Mouse (Mus musculus) left cerebral cortex, adult 9 months (tissue): ENCODE results near the gene Enpp1.

Experiments used
- DNase-seq, 2 experiments: peaks; one replicate each; pipeline ENCODE4 v3.0.0; 2022; ENCODE audit warnings: low spot score in 2 of 2

Gene Enpp1

GRCm38 (mm10) chr10:24710361-24710760, 1.6 kb downstream of the Enpp1 start:
- no peak for DNase-seq

DNA sequence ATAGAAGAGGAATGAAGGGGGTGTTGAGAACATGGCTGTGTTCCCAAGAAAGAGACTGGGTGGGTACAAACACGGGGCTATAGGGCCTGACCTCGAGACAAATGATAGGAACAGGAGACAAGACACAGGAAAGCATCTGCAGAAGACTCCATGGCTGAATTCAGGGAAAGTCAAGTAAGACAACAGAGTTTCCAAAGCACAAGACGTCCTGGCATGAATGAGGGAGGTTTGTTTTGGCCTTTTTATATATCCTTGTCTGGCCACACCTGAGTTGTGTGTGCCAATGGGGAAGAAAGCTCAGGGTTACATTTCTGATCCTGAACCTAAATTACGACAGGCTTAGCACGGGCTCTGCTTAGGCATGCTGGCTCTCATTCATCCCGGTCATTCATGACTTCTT, 4.2 kb downstream of the Enpp1 start:
- DNase-seq = no peak

DNA sequence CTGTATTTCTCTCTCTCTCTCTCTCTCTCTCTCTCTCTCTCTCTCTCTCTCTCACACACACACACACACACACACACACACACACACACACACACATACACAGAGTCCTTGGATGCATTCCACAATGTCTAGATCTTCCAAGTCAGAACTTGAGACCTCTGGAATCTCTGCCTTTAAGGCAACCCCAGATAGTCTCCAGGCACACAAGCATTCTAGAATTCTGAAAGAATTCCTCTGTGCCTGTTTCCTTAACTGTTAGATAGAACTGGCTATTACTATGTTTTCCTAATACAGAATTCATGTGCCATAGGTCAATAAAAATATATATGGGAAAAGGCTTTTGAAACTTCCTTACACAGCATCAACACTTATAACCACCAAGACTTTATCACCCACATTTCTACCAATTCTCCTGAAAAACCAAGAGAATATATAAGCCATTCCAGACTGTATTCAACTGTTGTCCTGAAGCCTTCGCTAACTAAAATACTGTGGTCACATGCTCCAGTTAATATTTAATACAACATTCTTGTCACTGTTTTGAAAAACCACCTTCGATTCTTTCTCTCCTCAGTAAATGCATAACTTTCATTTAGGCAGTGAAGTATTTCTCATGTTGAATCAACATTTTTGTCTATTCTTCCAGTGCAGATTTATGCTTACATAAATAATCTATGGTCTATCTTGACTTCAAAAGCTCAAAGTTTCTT, 5.4 kb downstream of the Enpp1 start:
- DNase-seq = no peak

- DNase-seq = no peak
Observed at GRCm38 (mm10) chr10:24702698-24703097, 9.3 kb downstream of the Enpp1 start.

GRCm38 (mm10) chr10:24698131-24698775, 13.7 kb downstream of the Enpp1 start:
- no peak for DNase-seq

- no peak for DNase-seq
Observed at GRCm38 (mm10) chr10:24696761-24697160, 15.2 kb downstream of the Enpp1 start.

GRCm38 (mm10) chr10:24695786-24696185, 16.2 kb downstream of the Enpp1 start:
- DNase-seq = no peak

GRCm38 (mm10) chr10:24682518-24683104, 29.3 kb downstream of the Enpp1 start:
- peak in 1 of 2 experiments; percentile 11 for DNase-seq

- no peak for DNase-seq
Observed at GRCm38 (mm10) chr10:24677681-24678080, 34.3 kb downstream of the Enpp1 start.

GRCm38 (mm10) chr10:24674261-24674660, 37.7 kb downstream of the Enpp1 start:
- no peak for DNase-seq

DNA sequence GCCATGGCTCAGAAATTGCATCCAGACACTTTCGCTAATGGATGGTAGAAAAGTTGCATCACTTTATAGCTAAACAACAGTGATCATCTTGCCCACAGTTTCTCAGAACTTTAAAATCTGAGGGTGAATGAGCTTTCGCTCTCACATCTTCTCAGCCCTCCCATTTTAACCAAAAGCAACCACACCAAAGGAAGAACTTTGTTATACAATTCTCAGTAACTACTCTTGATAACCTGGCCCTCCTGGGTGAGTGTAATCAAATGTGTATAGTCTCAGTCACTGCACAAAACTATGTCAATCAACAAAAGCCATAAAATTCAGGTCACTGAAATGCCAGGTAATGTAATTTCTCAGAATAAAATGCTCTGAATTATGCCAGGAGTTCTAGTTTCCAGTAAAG, 39.0 kb downstream of the Enpp1 start:
- DNase-seq = no peak

- no peak for DNase-seq
Observed at GRCm38 (mm10) chr10:24670548-24670947, 41.4 kb downstream of the Enpp1 start.

DNA sequence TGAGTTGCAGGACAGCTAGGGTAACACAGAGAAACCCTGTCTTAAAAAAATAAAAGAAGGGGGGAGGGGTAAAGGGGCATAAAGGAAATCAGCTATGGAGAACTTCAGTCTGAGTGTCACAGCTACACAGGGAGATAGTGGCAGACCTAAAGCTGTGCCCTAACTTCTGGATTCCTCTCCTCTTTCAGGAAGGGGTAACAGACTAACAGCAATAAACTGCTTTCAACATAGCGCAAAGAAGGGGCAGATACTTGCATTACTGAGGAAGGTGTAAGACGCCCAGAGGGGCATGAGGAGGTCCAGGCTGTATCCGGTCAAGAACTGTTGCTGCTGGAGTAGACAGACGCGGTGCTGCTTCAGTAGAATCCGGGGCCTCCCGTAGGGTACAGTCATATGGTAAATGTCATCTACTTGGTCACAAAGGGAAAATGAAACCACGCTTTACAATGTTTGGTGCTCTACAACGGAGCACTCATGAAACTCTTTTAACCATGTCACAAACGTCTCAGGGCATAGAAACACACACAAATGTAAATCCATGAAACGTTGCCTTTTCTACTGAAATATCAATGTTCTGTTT, 60.9 kb downstream of the Enpp1 start:
- no peak for DNase-seq

- no peak for DNase-seq
Observed at GRCm38 (mm10) chr10:24647996-24648738, 63.8 kb downstream of the Enpp1 start.

GRCm38 (mm10) chr10:24645169-24645568, 66.8 kb downstream of the Enpp1 start:
- DNase-seq = no peak

DNA sequence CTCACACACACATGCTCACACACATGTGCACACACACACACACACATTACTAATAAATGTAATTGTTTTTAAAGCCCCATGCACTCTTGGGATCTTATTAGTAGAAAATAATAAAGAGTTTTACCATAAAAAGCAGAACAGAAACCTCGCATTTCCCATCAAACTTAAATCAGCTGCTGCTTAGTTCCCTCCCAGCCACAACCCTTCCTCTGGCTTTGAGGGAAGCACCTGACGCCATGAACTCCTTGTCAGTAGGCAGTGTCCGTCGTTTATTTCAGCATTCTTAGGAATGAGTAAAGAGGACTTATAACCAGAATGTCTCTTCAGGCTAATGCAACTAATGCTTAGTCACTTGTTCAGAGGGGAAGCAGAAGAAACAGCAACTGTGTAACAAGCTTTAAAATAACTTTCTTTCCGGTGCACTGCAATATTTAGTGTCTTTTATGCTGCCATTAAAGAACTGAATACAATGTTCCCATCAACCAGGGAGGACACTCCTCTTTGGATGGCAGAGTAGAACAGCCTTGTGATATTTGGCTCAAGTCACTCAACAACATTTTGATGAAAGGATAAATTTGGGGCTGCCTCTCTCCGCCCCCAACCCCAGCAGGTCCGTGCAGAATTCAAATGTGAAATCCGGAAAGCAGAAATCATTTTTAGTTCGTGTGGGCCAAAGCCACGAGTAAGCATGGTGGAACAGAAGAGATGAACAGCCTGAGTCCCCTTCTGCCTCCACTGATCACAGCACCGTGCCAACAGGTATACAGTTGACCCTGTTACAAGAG, 69.0 kb downstream of the Enpp1 start:
- DNase-seq = no peak

- DNase-seq = no peak
Observed at GRCm38 (mm10) chr10:24641416-24642140, 70.4 kb downstream of the Enpp1 start.

DNA sequence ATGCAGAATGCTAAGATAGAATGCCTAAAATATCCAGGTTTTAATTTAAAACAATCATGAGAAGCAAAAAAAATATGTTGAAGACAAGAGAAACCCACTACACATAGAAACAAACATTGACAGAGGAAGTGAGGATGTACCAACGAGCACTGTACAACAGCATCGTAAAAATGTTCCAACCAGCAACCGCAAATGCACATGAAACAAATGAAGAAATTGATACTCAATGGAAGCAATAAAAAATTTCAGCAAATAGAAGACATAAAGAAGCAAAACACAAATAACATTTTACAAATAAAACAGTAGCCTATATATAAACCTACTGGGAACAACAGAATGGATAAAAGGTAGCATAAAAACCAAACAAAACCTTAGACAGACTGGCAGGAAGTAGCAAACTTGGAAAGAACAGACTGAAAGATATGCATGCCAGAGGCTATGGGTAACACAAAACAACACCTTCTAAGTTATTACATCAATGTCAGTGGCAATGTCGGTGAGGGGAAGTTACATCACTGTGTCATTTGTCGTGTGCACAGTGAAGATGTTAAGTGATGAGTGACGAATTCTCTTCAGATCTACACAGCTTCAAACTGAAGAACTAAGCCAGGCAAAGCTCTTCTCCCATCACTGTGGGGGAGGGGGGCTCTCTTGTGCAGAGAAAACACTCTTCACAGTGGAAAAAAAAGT, 71.6 kb downstream of the Enpp1 start:
- DNase-seq = no peak

DNA sequence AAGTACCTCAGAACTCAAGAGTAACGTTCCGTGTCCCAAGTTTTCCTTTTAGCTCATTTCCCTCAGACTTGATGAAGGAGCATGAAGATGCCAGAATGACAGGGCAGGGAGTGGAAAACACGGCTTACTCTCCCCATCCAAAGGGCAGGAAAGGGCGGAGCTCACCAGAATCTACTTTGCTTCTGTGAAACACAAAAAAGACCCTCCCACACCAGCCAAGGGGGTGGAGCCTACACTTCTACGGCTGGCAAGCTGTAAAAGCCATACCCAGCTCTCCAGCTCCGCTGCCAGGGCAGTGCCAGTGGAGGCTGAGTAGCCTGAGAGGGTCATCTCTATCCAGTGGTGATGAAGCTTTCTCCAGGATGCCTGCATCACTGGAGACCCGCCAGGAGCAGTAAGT, 72.4 kb downstream of the Enpp1 start:
- no peak for DNase-seq
